Comparison of ENCODE assay signal across 16 mouse cellular contexts in the genomic region with DNA sequence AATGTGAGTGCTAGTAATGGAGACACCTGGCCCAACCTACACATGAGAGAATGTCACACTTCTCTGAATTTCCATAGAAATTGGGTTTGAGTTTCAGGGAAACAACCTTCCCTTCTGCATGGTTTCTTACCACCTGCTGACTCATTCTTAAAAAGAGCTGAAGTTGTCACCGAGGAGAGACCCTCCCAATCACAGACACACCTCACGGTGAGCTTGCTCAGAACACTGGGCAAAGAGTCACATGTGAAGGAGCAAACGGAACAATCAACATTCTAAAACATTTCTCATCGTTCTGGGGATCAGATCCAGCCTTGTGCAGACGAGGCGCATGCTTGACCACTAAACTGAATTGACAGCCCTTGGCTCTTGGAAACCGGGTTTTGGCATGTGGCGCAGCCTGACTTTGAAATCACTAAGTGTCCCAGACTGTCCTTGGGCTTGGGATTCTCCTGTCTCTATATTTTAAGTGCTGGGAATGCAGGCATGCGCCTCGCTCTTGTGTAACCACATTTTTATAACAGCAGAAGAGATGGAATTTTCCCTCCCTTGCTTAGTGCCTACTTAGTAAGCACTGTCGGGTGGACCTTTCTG. TPM values are rescaled to one million over a fixed set of nuclear protein-coding genes. Genes with fewer than 3 reads are reported as not detected.
"Had no signal": no experiment of that assay in that cellular context is flagged by ENCODE, and none has a peak within 500 bp of the region (broad histone marks: within the 10 kb centered on the region; RNA-seq: fewer than 3 reads in every experiment).

No protein-coding gene starts in this region.

- H3K4me2 ChIP-seq: limb, embryonic 12.5 days; liver, embryonic 15.5 days; midbrain, embryonic 13.5 days; neural tube, embryonic 15.5 days had no signal

- H3K9me3 ChIP-seq: limb, embryonic 12.5 days; liver, embryonic 15.5 days; midbrain, embryonic 13.5 days; neural tube, embryonic 15.5 days had no signal

- DNase-seq: kidney, adult 9 months; kidney, postnatal 4 days; liver; lung, adult 2 months; lung, postnatal 4 days; right cerebral cortex, adult 18-20 months; right cerebral cortex, postnatal 25 days; thymus, postnatal 4 days had no signal

- H3K27me3 ChIP-seq: limb, embryonic 12.5 days had no signal

- H3K27ac ChIP-seq: kidney, postnatal 0 days; layer of hippocampus, adult 2 months; limb, embryonic 12.5 days; liver, embryonic 15.5 days; midbrain, embryonic 13.5 days; neural tube, embryonic 15.5 days had no signal

- H3K9ac ChIP-seq: limb, embryonic 12.5 days; liver, embryonic 15.5 days; midbrain, embryonic 13.5 days; neural tube, embryonic 15.5 days had no signal

- H3K4me3 ChIP-seq: layer of hippocampus, adult 2 months; limb, embryonic 12.5 days; liver, embryonic 15.5 days; midbrain, embryonic 13.5 days; myocyte; neural tube, embryonic 15.5 days had no signal

- H3K36me3 ChIP-seq: liver, embryonic 15.5 days; midbrain, embryonic 13.5 days; neural tube, embryonic 15.5 days had no signal

- ATAC-seq: lung, postnatal 0 days; midbrain, embryonic 13.5 days had no signal

- H3K4me1 ChIP-seq: midbrain, embryonic 13.5 days; neural tube, embryonic 15.5 days had no signal

RNA-seq across cellular contexts. Expression of gene Fli1, which starts 8.5 kb away (rescaled TPM):
- polyA plus RNA-seq: myocyte had no signal
